In genomic region chr6:29270961-29271360, GRCm38 (mm10) we compare ENCODE assay signal across 8 mouse cellular contexts. TPM values are rescaled to one million over a fixed set of nuclear protein-coding genes. Genes with fewer than 3 reads are reported as not detected.
DNase-seq lines count a peak whose midpoint lies in the region; ATAC-seq and TF ChIP-seq lines count a peak whose summit lies in the region.

No protein-coding gene starts in this region.

- no peak for TF ChIP-seq CTCF in left cerebral cortex, adult 2 months (IDR thresholded peaks at IDR 0.05)
- TF ChIP-seq CTCF in heart, adult 2 months (IDR thresholded peaks at IDR 0.05) = no peak
- TF ChIP-seq CTCF in forebrain, postnatal 0 days (IDR thresholded peaks at IDR 0.05; ENCODE audit: low read depth) = no peak

- no peak for ATAC-seq in stomach, embryonic 15.5 days (ENCODE audit: insufficient read depth, low FRiP score, low read depth)
- ATAC-seq in forebrain, postnatal 0 days = no peak

- H3K79me2 ChIP-seq in heart, adult 2 months (replicated peaks; ENCODE audit: control insufficient read depth, insufficient read depth, low read length) = no peaks in the 10 kb centered on the region

- peaks cover 4% of the 10 kb centered on the region for H3K4me1 ChIP-seq in heart, adult 2 months (ENCODE audit: control insufficient read depth, insufficient read depth, low read length)
- H3K4me1 ChIP-seq in stomach, embryonic 15.5 days = peaks cover 7% of the 10 kb centered on the region; the same call in 1 of the 2 replicates
- H3K4me1 ChIP-seq in forebrain, postnatal 0 days (ENCODE audit: insufficient read depth) = peaks cover 4% of the 10 kb centered on the region; the same call in 1 of the 2 replicates

- intact Hi-C loops in left cerebral cortex, adult 2 months (cut with DNase I) = no loop called here
- intact Hi-C loops in heart, adult 2 months (cut with DNase I) = loop anchor here (5.0 to 10.0 kb wide), 2 partner anchors 76 to 1424 kb away; partner anchors contain the start of genes Calu and Cep41

- H3K27ac ChIP-seq in left cerebral cortex, adult 2 months = no peak overlapping the region
- H3K27ac ChIP-seq in heart, adult 2 months = peak overlapping the region; percentile 34
- H3K27ac ChIP-seq in stomach, embryonic 15.5 days = no peak overlapping the region
- no peak overlapping the region for H3K27ac ChIP-seq in forebrain, postnatal 0 days (ENCODE audit: low read depth, low read length)

- no peaks in the 10 kb centered on the region for H3K27me3 ChIP-seq in heart, adult 2 months (ENCODE audit: control insufficient read depth, insufficient read depth, low read length)
- no peaks in the 10 kb centered on the region for H3K27me3 ChIP-seq in stomach, embryonic 15.5 days (replicated peaks)
- H3K27me3 ChIP-seq in forebrain, postnatal 0 days (ENCODE audit: insufficient read depth, low read length) = no peaks in the 10 kb centered on the region

- H3K4me3 ChIP-seq in left cerebral cortex, adult 2 months = peak overlapping the region; percentile 35; the same call in 1 of the 2 replicates
- H3K4me3 ChIP-seq in heart, adult 2 months = peak overlapping the region; percentile 32
- H3K4me3 ChIP-seq in stomach, embryonic 15.5 days (replicated peaks) = no peak overlapping the region
- no peak overlapping the region for H3K4me3 ChIP-seq in forebrain, postnatal 0 days (ENCODE audit: low read depth, low read length)

- no peak for DNase-seq in left cerebral cortex, adult 2 months (ENCODE audit: extremely low spot score in 1 of 2, low spot score in 2 of 2)
- DNase-seq in left cerebral cortex, adult 8-10 months (ENCODE audit: low spot score in 2 of 2) = no peak
- DNase-seq in heart, adult 2 months = peak; percentile 33 to 37
- DNase-seq in kidney, postnatal 36 days = peak; percentile 29 to 32
- no peak for DNase-seq in retina, embryonic 14.5 days (ENCODE audit: low spot score)
- no peak for DNase-seq in forebrain, postnatal 0 days
- no peak for DNase-seq in ovary, postnatal 14 days (ENCODE audit: low spot score)

- no peaks in the 10 kb centered on the region for H3K36me3 ChIP-seq in heart, adult 2 months (ENCODE audit: control insufficient read depth, insufficient read depth, low read length)
- H3K36me3 ChIP-seq in stomach, embryonic 15.5 days = no peaks in the 10 kb centered on the region; the same call in 1 of the 2 replicates
- H3K36me3 ChIP-seq in forebrain, postnatal 0 days (ENCODE audit: insufficient read depth) = peaks cover 7% of the 10 kb centered on the region; the same call in 1 of the 2 replicates

- H3K9ac ChIP-seq in heart, adult 2 months (ENCODE audit: low read depth, low read length) = 0 out of 2 replicates have a peak overlapping the region, but pooled peaks have one; percentile 12
- no peak overlapping the region for H3K9ac ChIP-seq in stomach, embryonic 15.5 days
- no peak overlapping the region for H3K9ac ChIP-seq in forebrain, postnatal 0 days

- TF ChIP-seq EP300 in heart, adult 2 months (IDR thresholded peaks at IDR 0.05; ENCODE audit: insufficient read depth, low read depth, low read length) = no peak

- TF ChIP-seq POLR2A in heart, adult 2 months (IDR thresholded peaks at IDR 0.05; ENCODE audit: insufficient read depth, low read depth, low read length) = no peak

- 1% methylated on average over 8 of the region's 8 CpGs for WGBS in heart, adult 2 months
- WGBS in stomach, embryonic 15.5 days = 5% methylated on average over 8 of the region's 8 CpGs
- WGBS in forebrain, postnatal 0 days = 26% methylated on average over 8 of the region's 8 CpGs

- peak overlapping the region; percentile 24 for H3K4me2 ChIP-seq in stomach, embryonic 15.5 days
- H3K4me2 ChIP-seq in forebrain, postnatal 0 days (ENCODE audit: low read depth) = no peak overlapping the region

- no peaks in the 10 kb centered on the region for H3K9me3 ChIP-seq in stomach, embryonic 15.5 days
- no peaks in the 10 kb centered on the region for H3K9me3 ChIP-seq in forebrain, postnatal 0 days (ENCODE audit: low read length)

RNA-seq across cellular contexts. Expression of gene Hilpda, which starts 1.3 kb away (rescaled TPM):
- 1 to 10 TPM; 8.0 to 9.1 TPM for total RNA-seq in left cerebral cortex, adult 2 months (2021)
- 1 to 10 TPM; 5.2 to 8.6 (median 6.1) TPM for total RNA-seq in left cerebral cortex, adult 8-10 months (2022)
- 1 to 10 TPM; 5.3 TPM for total RNA-seq in heart, adult 2 months (2021)
- 12.1 and 15.8 TPM in 2 replicates for polyA plus RNA-seq in heart, adult 2 months (2012; rRNA removed)
- polyA plus RNA-seq in stomach, embryonic 15.5 days (2015; fragmentation: Nextera tagmentation; extraction: Ambion mirVana) = 34.6 and 37.4 TPM in 2 replicates
- 16.8 and 26.4 TPM in 2 replicates for total RNA-seq in forebrain, postnatal 0 days (2014; rRNA removed)
- 37.4 and 41.2 TPM in 2 replicates for polyA plus RNA-seq in forebrain, postnatal 0 days (2015; fragmentation: Nextera tagmentation; extraction: Ambion mirVana)

RNA-seq across cellular contexts. Expression of gene Fam71f2, which starts 8.4 kb away (rescaled TPM):
- total RNA-seq in left cerebral cortex, adult 2 months (2021) = under 1 TPM; 0.38 to 0.72 TPM
- total RNA-seq in left cerebral cortex, adult 8-10 months (2022) = under 1 TPM in 3 of 4 experiments, not detected in 1; 0.57 to 0.68 (median 0.67) TPM
- total RNA-seq in heart, adult 2 months (2021) = not detected
- 0.70 and 1.4 TPM in 2 replicates for polyA plus RNA-seq in heart, adult 2 months (2012; rRNA removed)
- 0.27 and 0.44 TPM in 2 replicates for polyA plus RNA-seq in stomach, embryonic 15.5 days (2015; fragmentation: Nextera tagmentation; extraction: Ambion mirVana)
- total RNA-seq in forebrain, postnatal 0 days (2014; rRNA removed) = 0.62 TPM in 1 of 2 replicates, not detected in the other
- 0.64 and 0.79 TPM in 2 replicates for polyA plus RNA-seq in forebrain, postnatal 0 days (2015; fragmentation: Nextera tagmentation; extraction: Ambion mirVana)

RNA-seq across cellular contexts. Expression of gene Fam71f1, which starts 48.0 kb away (rescaled TPM):
- total RNA-seq in left cerebral cortex, adult 2 months (2021) = not detected
- total RNA-seq in left cerebral cortex, adult 8-10 months (2022) = not detected
- total RNA-seq in heart, adult 2 months (2021) = not detected
- 0.12 TPM in 1 of 2 replicates, not detected in the other for polyA plus RNA-seq in heart, adult 2 months (2012; rRNA removed)
- 0.09 and 0.13 TPM in 2 replicates for polyA plus RNA-seq in stomach, embryonic 15.5 days (2015; fragmentation: Nextera tagmentation; extraction: Ambion mirVana)
- total RNA-seq in forebrain, postnatal 0 days (2014; rRNA removed) = not detected in 2 replicates
- not detected in 2 replicates for polyA plus RNA-seq in forebrain, postnatal 0 days (2015; fragmentation: Nextera tagmentation; extraction: Ambion mirVana)

RNA-seq across cellular contexts. Expression of gene Impdh1, which starts 54.8 kb away (rescaled TPM):
- total RNA-seq in left cerebral cortex, adult 2 months (2021) = 10 to 100 TPM; 57.1 to 62.7 TPM
- total RNA-seq in left cerebral cortex, adult 8-10 months (2022) = 10 to 100 TPM; 52.5 to 72.2 (median 59.0) TPM
- 10 to 100 TPM; 17.8 to 18.9 TPM for total RNA-seq in heart, adult 2 months (2021)
- 34.2 and 36.3 TPM in 2 replicates for polyA plus RNA-seq in heart, adult 2 months (2012; rRNA removed)
- 45.8 and 46.0 TPM in 2 replicates for polyA plus RNA-seq in stomach, embryonic 15.5 days (2015; fragmentation: Nextera tagmentation; extraction: Ambion mirVana)
- 27.2 and 42.8 TPM in 2 replicates for total RNA-seq in forebrain, postnatal 0 days (2014; rRNA removed)
- 65.9 and 70.6 TPM in 2 replicates for polyA plus RNA-seq in forebrain, postnatal 0 days (2015; fragmentation: Nextera tagmentation; extraction: Ambion mirVana)

Comparison
In these comparisons a context has a peak if more than half of its experiments do, and no peak if none do; other contexts are left out.
1. DNase-seq: peak in heart, adult 2 months (2 of 2) and kidney, postnatal 36 days (2 of 2); none in left cerebral cortex, adult 2 months (0 of 2), left cerebral cortex, adult 8-10 months (0 of 2), retina, embryonic 14.5 days (single experiment), forebrain, postnatal 0 days (single experiment) and ovary, postnatal 14 days (single experiment).
2. H3K4me3 ChIP-seq: peak in left cerebral cortex, adult 2 months (single experiment) and heart, adult 2 months (single experiment); none in stomach, embryonic 15.5 days (single experiment) and forebrain, postnatal 0 days (single experiment).